Mouse (Mus musculus) yolk sac, embryonic 10.5 days (tissue): ENCODE measurements around the gene Nrsn2.
A peak's percentile ranks its signal among the peaks of the same experiment; 100 is the strongest.
"Not testable (repeated sequence)": the region's sequence is repeated elsewhere in the genome, so short reads cannot be mapped to it uniquely, and the experiment has no call there.

Source experiments
- DNase-seq: peaks from one replicate; pipeline ENCODE4 v3.0.0-alpha.2; 2017; ENCODE audit warnings: low spot score

The Nrsn2 gene

DNA sequence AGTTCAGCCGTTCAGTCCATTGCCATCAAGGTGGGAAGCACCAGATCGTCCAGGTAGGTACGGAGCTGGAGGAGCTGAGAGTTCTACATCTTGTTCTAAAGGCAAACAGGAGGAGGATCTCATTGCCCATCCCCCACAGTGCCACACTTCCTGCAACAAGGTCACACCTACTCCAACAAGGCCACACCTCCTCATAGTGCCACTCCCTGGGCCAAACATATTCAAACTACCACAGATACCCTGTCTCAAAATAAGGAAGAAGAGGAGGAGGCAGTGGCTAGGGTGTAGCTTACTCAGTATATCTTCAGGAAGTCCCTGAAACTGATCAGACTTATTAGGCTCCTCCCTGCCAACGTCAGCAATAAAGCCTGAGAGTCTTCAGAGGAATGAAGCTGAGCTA is 7.8 kb upstream of the Nrsn2 start:
- DNase-seq, result no peak

DNA sequence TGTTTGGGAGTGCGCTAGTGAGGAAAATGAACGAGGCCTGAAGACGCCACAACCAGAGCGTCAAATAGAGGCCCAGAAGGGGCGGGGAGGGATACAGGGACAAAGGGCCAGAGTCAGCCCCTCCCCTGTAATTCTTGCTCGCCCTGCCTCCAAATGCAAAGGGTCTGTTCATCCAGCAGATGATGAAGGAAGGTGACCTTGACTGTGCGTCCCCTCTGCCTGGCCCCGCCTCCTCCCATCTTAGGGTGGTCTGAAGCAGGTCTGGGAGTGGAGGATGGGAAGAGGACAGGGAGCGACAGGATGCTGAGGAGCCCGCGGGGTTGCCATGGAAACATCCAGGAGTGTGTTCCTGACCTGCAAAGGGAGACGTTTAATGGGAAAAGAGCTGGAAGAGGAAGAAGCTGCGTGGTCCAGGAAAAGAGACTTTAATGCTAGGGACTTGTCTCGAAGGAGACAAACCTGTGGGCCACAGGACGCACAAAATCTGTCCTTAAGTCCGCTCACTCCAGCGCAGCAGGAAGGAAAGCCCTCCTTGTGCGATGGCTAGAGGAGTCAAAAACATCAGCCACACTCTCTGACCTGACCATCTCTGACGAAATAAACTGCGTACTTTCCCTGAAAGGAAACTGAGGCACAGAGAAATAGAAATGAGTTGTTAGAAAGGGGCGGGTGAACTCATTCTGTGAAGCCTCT is 640 bp downstream of the Nrsn2 start:
- DNase-seq, result no peak

DNA sequence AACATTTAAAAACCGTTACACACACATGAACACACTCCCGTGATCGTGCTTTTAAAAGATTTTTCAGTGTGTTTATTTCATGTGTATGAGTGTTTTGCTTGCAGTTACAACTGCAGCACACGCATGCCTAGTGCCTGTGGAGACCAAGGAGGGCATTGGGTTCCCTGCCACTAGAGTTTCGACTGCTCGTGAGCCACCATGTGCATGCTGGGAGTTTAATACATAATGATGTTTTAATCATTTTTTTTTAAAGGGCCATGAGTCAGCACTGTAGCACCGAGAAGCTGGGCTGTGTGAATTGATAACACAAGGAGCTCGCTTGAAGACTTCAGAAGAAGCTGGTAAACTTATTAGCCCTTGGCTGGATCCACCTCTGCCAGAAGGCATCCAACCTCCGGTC is 2.9 kb downstream of the Nrsn2 start:
- no peak for DNase-seq

DNA sequence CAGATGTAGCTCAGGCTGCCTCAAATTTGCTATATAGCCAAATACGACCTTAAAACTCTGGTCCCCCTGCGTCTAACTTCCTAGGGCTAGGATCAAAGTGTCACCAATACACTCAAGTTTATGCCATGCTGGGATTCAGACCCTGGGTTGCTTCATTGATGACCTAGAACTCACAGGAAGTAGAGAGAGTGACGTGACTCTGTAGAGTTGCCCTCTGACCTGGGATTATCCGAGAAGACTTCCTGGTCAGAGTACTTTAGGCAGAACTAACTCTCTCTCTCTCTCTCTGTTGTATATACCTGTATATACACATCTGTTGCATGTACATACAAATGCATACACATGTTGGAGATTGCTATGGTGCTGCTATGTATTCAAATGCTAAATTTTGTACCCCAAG is 3.8 kb downstream of the Nrsn2 start:
- DNase-seq, result no peak

DNA sequence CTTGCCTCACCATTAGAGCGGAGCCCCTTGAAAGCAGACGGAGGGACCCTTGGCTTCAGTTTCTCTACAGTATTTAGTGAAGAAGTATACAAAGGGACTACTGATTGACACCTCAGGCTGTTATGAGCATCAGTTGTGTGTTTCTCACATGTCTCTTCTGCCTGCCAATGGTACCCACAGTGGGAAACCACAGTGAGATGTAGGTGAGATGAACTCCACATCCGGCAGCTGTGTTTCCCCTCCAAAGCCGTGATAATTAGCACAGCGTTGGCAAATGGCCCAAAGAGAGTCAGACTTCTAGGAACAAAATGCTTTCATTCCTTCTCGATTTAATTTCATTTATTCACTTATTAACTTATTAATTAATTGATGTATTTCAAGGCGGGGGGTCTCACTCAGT is 4.3 kb downstream of the Nrsn2 start:
- DNase-seq, result no peak

DNA sequence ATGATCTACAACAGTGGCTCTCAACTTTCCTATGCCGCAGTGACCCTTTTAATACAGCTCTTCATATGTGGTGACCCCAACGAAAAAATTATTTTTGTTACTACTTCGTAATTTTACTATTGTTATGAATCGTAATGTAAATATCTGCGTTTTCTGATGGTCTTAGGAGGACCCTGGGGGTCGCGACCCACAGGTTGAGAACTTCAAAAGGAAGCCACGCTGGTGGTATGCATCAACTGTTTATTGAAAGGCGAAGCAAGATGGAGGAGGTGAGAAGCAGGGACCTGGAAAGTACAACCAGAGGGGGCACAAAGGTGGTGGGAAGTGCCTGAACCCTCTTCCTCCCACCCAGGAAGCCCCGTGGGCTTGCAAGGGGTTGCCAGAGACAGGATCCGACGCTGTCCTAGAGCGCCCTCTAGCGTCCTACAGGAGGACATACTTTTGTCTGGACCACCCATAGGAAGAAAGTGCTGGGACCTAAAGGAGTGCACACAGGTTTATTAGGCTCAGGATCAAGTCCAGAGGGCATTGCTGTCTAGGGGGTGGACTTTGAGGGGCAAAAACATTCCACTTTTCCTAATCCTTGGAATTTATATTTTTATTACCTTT is 7.8 kb downstream of the Nrsn2 start:
- peak; percentile 27 for DNase-seq

DNA sequence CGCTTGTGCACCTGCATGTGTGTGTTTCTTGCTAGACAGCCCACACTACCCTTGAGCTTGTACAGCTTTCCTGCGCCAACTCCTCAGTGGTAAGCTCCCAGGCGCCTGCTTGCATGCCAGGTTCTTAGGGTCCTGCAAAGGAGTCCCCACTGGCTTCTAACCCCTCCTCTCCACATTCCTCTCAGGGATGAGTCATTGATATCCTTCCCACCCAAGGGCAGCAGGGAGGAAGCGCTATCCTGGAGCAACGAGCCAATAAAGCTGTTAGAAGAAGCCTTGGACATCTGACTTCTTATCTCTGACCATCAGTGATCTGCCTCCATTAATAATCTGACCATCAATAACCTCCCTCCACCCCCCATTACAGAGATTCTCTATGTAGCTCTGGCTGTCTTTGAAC is 8.5 kb downstream of the Nrsn2 start:
- DNase-seq, result no peak

DNA sequence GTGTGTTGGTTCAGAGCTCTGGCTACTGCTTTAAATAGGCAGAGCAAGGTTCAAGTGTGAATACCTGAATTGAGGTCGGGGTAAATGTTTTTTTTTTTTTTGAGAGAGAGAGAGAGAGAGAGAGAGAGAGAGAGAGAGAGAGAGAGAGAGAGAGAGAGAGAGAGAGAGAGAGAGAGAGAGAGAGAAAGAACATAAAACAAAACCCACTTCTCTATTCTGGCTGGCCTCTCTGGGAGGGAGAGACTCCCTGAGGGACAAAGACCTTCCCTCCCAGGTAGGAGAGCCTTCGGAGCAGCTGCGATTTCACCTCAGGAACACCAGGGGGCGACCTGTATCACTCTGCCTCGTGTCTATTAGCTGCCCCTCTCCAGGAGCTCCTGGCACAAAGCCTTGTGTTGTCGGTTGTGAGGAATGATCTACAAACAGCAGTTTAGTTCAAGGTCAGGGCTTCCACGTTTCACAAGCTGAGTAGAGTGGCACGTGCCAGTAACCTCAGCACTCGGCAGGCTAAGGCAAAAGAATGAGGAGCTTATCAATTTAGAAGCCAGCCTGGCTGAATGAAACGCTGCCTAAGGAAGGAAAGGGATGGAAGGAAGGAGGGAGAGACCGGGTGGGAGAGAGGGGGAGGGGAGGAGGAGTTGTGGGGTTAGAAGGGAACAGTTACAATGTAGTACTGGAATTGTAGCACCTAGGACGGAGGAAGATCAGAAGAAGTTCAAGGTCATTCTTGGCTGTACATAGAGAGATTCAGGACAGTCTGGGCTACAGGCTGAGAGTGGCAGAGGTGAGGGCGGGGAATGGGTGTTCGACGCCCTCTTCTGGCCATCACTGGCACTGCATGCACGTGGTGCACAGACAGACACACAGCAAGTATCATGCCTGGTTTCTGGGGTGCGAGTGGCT is 12.9 kb downstream of the Nrsn2 start:
- DNase-seq, result peak; percentile 73

DNA sequence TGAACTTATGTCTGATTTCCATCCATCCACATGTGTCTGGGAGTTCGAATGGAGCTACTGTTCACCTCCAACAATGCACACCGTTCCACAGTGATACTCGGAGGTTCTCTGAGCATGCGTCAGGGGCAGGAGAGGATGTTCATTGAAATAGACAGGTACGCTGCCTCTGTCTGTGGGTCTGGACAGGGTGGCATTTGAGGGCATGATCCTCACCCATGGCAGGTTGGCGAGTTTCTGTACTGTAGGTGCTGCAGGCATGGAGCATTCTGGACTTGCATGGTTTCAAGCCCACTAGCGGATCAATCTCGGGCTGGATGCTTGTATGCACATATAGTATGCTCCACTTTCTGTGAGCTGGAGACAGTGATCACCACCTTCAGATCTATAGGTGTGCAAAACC is 15.2 kb downstream of the Nrsn2 start:
- no peak for DNase-seq

DNA sequence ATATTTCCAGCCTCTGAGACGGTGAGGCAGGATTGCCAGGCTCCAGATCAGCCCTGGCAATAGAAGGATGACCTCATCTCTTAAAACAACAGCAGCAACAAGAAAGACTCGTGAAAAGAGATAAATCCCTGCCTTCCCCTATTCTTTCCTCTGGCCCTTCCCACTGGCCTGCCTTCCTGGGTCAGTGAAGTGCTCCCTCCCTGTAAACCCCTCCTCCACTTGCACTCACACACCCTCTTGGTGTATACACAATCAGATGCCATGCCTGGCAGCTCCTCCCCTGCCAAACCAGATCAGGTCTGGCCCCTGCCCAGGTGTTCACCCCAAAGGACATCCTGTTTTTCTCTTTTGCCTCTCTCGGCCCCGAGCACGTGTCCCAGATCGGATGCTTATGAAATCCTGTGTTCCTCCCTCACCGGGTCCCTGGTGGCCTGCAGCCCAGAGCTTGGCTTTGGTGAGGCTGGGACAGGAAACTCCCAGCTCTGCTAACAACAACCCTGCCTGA is 16.1 kb downstream of the Nrsn2 start:
- no peak for DNase-seq

DNA sequence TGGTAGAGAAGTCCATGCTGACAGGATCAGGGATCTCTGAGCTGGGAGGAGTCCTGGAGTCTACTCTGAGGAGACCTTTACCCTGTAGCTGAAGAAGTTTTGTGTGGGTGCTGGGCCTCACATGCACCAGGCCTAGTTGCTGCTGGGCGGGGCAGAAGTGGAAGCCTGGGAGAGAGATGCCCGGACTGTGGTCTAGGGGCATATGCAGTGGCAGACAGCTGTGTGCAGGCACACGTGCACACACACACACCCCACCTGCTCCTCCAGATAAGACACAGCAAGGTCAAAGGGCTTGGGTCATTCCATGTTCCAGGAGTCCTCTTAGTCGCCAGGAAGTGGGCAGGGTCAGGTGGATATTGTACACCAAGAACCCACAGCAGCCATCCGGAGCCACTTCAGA is 16.8 kb downstream of the Nrsn2 start:
- peak; percentile 72 for DNase-seq

DNA sequence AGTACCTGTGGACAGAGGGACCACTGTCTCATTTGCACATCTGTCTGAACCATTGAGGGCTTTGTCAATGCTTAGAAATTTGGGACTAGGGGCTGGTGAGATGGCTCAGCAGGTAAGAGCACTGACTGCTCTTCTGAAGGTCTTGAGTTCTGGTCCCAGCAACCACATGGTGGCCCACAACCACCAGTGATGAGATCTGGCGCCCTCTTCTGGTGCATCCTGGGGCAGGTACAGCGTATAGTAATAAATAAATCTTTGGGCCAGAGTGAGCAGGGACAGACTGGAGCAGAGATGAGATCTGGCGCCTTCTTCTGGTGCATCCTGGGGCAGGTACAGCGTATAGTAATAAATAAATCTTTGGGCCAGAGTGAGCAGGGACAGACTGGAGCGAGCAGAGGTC is 17.5 kb downstream of the Nrsn2 start:
- DNase-seq, result not testable (repeated sequence)

DNA sequence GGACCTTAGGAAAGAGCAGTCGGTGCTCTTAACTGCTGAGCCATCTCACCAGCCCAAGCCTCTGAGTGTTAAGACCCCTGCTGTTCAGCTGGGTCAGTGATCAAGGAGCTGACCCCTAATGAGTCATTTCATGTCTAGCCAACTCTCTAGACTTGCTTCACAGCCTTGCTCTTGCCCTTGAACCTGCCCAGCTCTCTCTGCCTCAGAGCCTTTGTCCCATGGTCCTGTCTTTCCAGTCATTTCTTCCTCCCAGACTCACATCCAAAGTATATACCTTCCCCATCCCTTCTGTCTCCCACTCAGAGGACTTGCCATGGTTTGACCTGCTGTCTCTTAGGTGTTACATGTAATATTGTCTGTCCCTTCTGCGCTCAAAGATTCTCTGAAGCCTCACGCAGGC is 19.2 kb downstream of the Nrsn2 start:
- DNase-seq, result no peak

DNA sequence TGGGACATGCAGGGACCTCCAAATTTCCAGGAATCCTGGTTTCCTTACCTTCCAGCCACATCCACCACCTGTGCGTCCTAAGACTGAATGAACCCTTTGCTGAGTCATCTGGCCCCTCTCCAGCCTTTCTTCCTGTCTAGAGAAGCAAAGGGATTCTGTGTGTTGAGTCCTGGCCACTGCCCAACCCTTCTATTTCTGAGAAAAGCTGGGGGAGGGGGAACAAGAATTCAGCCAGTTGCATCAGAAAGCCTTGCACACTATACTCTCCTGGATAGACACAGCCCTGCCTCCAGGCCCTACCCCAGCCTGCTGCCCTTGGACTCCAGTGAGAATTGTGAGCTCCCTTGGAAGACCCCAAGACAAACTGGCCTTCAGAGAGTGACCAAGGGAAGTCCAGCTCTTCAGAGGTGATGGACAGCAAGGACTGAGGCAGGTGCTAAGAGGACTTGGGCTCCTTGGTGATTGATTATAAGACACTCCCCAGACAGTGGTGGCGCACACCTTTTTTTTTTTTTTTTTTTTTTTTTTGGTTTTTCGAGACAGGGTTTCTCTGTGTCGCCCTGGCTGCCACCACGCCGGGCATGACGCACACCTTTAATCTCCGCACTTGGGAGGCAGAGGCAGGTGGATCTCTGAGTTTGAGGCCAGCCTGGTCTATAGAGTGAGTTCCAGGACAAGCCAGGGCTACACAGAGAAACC is 26.4 kb downstream of the Nrsn2 start:
- DNase-seq, result peak; percentile 90

DNA sequence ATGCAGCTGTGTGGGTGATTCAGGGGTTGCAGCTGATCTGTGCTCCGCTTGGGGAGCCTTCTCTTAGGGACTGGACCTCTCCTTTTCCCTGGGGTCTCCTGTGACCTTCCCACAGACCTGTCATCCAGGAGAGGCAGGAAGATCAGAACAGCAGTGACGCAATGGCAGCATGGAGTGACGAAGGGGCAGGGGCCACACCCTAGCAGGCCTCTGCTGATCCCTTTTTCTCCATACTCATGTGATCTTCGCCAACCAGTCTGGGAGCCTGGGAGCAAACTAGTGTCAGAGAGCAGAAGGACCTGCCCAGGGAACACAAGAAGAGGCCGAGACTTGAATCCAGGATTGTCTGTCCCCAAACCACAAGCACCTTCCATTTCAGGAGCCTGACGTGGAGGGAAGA is 27.2 kb downstream of the Nrsn2 start:
- peak; percentile 38 for DNase-seq

DNA sequence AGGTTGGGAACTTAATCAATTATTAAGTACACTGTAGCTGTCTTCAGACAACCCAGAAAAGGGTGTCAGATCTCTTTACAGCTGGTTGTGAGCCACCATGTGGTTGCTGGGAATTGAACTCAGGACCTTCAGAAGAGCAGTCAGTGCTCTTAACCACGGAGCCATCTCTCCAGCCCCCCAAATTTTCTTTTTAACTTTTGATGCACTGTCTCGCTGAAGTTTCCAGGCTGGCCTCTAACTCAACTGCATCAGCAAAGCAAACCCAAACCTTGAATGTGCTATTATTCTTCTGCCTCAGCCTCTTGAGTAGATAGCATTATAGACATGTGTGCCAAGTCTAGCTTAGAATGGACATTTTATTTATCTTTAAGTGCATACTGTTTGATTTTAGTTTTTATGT is 28.7 kb downstream of the Nrsn2 start:
- DNase-seq, result no peak

DNA sequence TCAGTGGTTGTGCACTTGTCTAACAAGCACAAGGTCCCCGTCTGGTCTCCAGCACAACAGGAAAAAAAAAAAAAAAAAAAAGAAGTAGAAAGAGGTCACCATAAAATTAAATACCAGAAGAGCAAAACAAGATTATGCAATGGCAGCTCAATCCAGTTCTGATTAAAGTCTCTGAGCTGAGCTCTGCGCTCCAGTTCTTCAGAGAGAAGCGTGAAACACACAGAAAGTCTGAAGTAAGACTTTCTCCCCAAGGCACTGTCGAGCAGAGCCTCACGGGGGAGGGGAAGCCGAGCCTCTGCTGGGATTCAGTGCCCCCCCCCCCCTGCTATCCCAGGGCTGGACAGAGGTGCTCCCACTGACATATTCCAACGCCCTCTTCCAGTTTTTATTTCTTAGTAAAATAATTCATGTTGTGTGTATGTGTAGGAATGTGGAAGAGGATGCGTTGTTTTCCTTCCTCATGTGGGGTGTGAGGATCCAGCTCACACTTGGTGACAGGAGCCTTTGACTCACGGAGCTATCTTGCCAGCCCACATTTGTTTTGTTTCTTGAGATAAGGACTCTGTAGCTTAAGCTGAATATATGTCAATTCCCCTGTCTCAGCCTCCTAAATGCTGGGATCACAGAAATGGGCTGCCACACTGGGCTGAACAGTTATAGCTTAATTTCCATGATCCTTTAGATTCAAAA is 29.5 kb downstream of the Nrsn2 start:
- peak; percentile 44 for DNase-seq

DNA sequence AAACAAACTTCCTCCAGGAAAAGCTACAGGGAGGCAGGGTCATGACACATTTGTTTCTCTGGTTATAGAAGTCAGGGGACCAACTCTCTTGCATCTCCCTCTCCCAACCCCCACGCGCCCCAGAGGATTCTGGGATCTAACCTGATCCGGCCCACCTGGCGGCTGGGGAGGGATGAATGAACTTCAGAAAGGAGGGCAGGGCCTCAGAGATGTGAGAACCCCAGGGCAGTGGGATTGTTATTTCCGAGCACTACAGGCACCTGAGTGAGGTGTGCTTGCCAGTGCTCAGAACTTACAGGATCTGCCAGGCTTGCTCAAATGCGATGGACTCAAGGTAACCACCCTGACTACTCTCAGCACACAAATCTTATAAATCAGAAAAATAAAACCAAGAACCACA is 31.0 kb downstream of the Nrsn2 start:
- no peak for DNase-seq

DNA sequence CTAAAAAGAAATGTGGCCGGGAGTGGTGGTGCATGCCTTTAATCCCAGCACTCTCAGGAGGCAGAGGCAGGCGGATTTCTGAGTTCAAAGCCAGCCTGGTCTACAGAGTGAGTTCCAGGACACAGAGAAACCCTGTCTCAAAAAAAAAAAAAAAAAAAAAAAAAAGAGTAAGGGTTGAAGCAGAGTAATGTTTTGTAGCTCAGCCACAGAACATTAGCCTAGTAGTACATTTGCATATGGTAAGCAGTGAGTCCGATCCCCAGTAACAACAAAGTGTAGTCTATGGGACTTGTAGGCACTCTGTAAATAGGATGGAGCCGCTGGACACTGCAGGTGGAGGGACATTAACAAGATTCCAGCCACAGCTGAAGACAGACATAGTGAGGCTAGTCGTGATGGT is 31.5 kb downstream of the Nrsn2 start:
- DNase-seq, result no peak

DNA sequence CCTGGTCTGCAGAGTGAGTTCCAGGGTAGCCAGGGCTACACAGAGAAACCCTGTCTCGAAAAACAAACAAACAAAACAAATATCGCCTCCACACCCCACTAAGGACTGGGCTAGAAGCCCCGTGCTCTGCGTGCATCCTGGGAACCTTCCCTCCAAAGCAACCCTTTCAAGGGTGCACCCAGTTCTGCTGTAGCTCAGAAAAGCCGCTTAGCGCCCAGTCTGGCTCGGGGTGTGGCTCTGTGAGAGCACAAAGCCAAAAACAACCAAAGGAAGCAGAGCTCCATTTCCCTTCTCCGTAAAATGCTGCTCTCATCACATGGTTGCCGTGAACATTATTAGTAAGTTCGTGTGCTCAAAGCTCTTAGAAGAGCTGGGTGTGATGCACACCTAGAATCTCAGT is 32.1 kb downstream of the Nrsn2 start:
- DNase-seq, result no peak

DNA sequence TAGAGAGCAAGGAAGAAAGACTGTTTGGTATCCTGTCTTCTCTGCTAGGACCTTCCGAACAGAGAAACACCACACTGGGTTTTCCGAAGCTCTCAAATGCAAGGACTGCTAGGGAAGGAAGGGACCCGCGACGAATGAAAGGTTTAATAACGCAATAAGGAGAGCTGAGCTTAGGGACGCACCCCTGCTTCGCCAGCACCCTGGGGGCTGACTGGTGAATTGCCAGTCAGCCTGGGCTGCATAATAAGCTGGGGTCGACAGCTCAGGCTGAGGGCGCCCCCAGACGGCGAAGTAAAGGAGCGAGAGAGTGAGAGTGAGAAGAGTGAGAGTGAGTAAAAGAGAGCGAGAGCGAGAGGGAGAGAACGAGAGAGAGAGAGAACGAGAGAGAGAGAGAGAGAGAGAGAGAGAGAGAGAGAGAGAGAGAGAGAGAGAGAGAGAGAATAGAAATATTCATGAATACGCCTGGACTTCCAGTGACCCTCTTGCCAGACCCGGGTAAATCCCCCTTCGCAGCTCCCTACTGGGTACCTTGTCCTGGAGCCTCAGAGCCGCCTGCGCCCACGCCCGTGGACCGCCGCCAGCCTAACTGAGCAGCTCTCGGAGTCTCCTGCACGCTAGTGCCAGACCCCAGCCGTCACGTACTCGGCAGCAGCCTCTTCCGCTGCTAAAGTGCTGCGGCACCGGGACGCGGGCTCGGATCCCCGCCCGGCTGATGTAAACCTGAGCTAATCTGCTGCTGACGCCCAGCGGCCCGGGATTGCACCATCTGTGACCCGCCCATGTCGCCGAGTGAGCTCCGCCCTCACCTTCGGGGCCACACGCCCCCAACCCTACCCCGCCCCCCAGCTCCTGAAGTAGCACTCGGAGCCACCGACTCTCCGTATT is 32.9 kb downstream of the Nrsn2 start, which contains the start of gene Trib3:
TSS of gene Trib3 (minus strand) at position 704 of the 885 bp plus-strand sequence.
- peak; percentile 89 for DNase-seq
